Mouse (Mus musculus) neural tube, embryonic 14.5 days (tissue): ENCODE measurements around the gene Soga1. TPM values are rescaled to one million over a fixed set of nuclear protein-coding genes. Genes with fewer than 3 reads are reported as not detected.

ENCODE experiments used
- ATAC-seq: fragments of 200-750 bp; cut with Nextera tagmentation; 2 replicates; pipeline ENCODE4 v1.8.0; 2017; ENCODE audit warnings: low read depth, mild to moderate bottlenecking, moderate TSS enrichment, moderate library complexity
- H3K27ac ChIP-seq: fragments of 300-500 bp; sonication (generic); 2 replicates; pipeline ENCODE4 v1.5.1; 2014; ENCODE audit warnings: low read depth, mild to moderate bottlenecking, control low read depth, low read length, moderate library complexity, mixed read lengths
- H3K27me3 ChIP-seq: fragments of 300-500 bp; sonication (generic); 2 replicates; pipeline ENCODE4 v1.6.1; 2014; ENCODE audit warnings: low read length; ENCODE audit not compliant: control insufficient read depth, insufficient read depth
- H3K36me3 ChIP-seq: fragments of 300-500 bp; sonication (generic); 2 replicates; pipeline ENCODE4 v1.6.1; 2014; ENCODE audit warnings: low read length, mixed read lengths; ENCODE audit not compliant: control insufficient read depth, insufficient read depth
- H3K4me1 ChIP-seq: fragments of 300-500 bp; sonication (generic); 2 replicates; pipeline ENCODE4 v1.6.1; 2014; ENCODE audit warnings: low read length; ENCODE audit not compliant: control insufficient read depth, insufficient read depth
- H3K4me2 ChIP-seq: fragments of 300-500 bp; sonication (generic); 2 replicates; pipeline ENCODE4 v1.6.1; 2014; ENCODE audit warnings: mild to moderate bottlenecking, low read depth, low read length, control low read depth
- H3K4me3 ChIP-seq: fragments of 300-500 bp; sonication (generic); 2 replicates; pipeline ENCODE4 v1.5.1; 2014; ENCODE audit warnings: low read depth, low read length, control low read depth, mixed read lengths
- H3K9ac ChIP-seq: fragments of 300-500 bp; sonication (generic); replicated peaks from 2 replicates; pipeline ENCODE4 v1.6.1; 2014; ENCODE audit warnings: low read depth, mild to moderate bottlenecking, control low read depth, low read length, mixed read lengths
- H3K9me3 ChIP-seq: fragments of 300-500 bp; sonication (generic); 2 replicates; pipeline ENCODE4 v1.6.1; 2016; ENCODE audit warnings: low read length; ENCODE audit not compliant: control insufficient read depth
- WGBS: fragments of 180-500 bp; shearing (Covaris S2); extraction: QIAGEN DNeasy Blood & Tissue Kit; methylation state at CpG from one replicate; pipeline ENCODE4 v1.1.7; 2014; 5-methylcytosine and 5-hydroxymethylcytosine counted together
- polyA plus RNA-seq: library from polyadenylated mRNA; unstranded; fragments of >200 nt; fragmentation: Nextera tagmentation; extraction: Ambion mirVana; gene quantifications from 2 replicates; pipeline ENCODE4 v1.2.1, GENCODE M21; 2014

The Soga1 gene
- polyA plus RNA-seq, 1 experiment from 2014 or later = 10.2 TPM

GRCm38 (mm10) chr2:157021156-157021555, 57.9 kb downstream of the Soga1 start:
- no peak for ATAC-seq
- Histone ChIP-seq H3K36me3 (peaks cover 94% of the 10 kb centered on the region), H3K9ac (no peak overlapping the region), H3K4me2 (no peak overlapping the region), H3K4me1 (no peaks in the 10 kb centered on the region), H3K27ac (no peak overlapping the region), H3K27me3 (no peaks in the 10 kb centered on the region), H3K4me3 (no peak overlapping the region), H3K9me3 (no peaks in the 10 kb centered on the region)
- 96% methylated on average over 16 of the region's 16 CpGs for WGBS

GRCm38 (mm10) chr2:157019228-157019627, 59.8 kb downstream of the Soga1 start:
- H3K4me1 ChIP-seq = no peaks in the 10 kb centered on the region
- no peaks in the 10 kb centered on the region for H3K27me3 ChIP-seq
- WGBS = 86% methylated on average over 4 of the region's 4 CpGs
- H3K4me2 ChIP-seq = no peak overlapping the region
- no peak overlapping the region for H3K9ac ChIP-seq
- no peaks in the 10 kb centered on the region for H3K9me3 ChIP-seq
- ATAC-seq = no peak
- peaks cover 83% of the 10 kb centered on the region for H3K36me3 ChIP-seq
- no peak overlapping the region for H3K27ac ChIP-seq
- no peak overlapping the region for H3K4me3 ChIP-seq

GRCm38 (mm10) chr2:157016529-157017270, 62.4 kb downstream of the Soga1 start:
- Histone ChIP-seq H3K4me3 (no peak overlapping the region), H3K9ac (no peak overlapping the region), H3K9me3 (no peaks in the 10 kb centered on the region), H3K27me3 (no peaks in the 10 kb centered on the region), H3K4me2 (no peak overlapping the region), H3K36me3 (peaks cover 65% of the 10 kb centered on the region), H3K4me1 (no peaks in the 10 kb centered on the region), H3K27ac (no peak overlapping the region)
- no peak for ATAC-seq
- WGBS = 87% methylated on average over 18 of the region's 18 CpGs

GRCm38 (mm10) chr2:157012341-157012740, 66.7 kb downstream of the Soga1 start:
- peaks cover 24% of the 10 kb centered on the region for H3K36me3 ChIP-seq
- no peak overlapping the region for H3K27ac ChIP-seq
- no peak for ATAC-seq

GRCm38 (mm10) chr2:157010634-157011310, 68.3 kb downstream of the Soga1 start:
- no peaks in the 10 kb centered on the region for H3K9me3 ChIP-seq
- WGBS = 64% methylated on average over 11 of the region's 11 CpGs
- peaks cover 7% of the 10 kb centered on the region; the same call in 1 of the 2 replicates for H3K4me1 ChIP-seq
- ATAC-seq = no peak
- H3K4me2 ChIP-seq = no peak overlapping the region
- no peak overlapping the region for H3K9ac ChIP-seq
- no peak overlapping the region for H3K27ac ChIP-seq
- H3K36me3 ChIP-seq = peaks cover 9% of the 10 kb centered on the region
- H3K4me3 ChIP-seq = no peak overlapping the region
- H3K27me3 ChIP-seq = no peaks in the 10 kb centered on the region

More at GRCm38 (mm10) chr2:157012341-157012740, 66.7 kb downstream of the Soga1 start:
- Histone ChIP-seq H3K4me3 (no peak overlapping the region), H3K9ac (no peak overlapping the region), H3K4me1 (0 out of 2 replicates have a peak, but pooled peaks cover 1% of the 10 kb centered on the region), H3K4me2 (no peak overlapping the region), H3K9me3 (no peaks in the 10 kb centered on the region), H3K27me3 (no peaks in the 10 kb centered on the region)
- WGBS = 89% methylated on average over 6 of the region's 6 CpGs

- Histone ChIP-seq H3K9me3 (no peaks in the 10 kb centered on the region), H3K9ac (no peak overlapping the region), H3K4me2 (no peak overlapping the region), H3K27me3 (no peaks in the 10 kb centered on the region), H3K36me3 (peaks cover 6% of the 10 kb centered on the region; the same call in 1 of the 2 replicates), H3K4me3 (no peak overlapping the region), H3K4me1 (peaks cover 7% of the 10 kb centered on the region; the same call in 1 of the 2 replicates), H3K27ac (no peak overlapping the region)
- no peak for ATAC-seq
These were observed 68.9 kb downstream of the Soga1 start for GRCm38 (mm10) chr2:157010121-157010520.

GRCm38 (mm10) chr2:157008509-157008908, 70.5 kb downstream of the Soga1 start:
- Histone ChIP-seq H3K9me3 (no peaks in the 10 kb centered on the region), H3K4me3 (no peak overlapping the region), H3K9ac (no peak overlapping the region), H3K4me2 (no peak overlapping the region), H3K27ac (no peak overlapping the region), H3K4me1 (peaks cover 7% of the 10 kb centered on the region; the same call in 1 of the 2 replicates), H3K36me3 (0 out of 2 replicates have a peak, but pooled peaks cover 6% of the 10 kb centered on the region), H3K27me3 (no peaks in the 10 kb centered on the region)
- ATAC-seq = no peak

GRCm38 (mm10) chr2:157007234-157007596, 71.8 kb downstream of the Soga1 start:
- peak overlapping the region; percentile 98 for H3K4me2 ChIP-seq
- H3K9ac ChIP-seq = peak overlapping the region; percentile 41
- H3K4me1 ChIP-seq = peaks cover 7% of the 10 kb centered on the region; the same call in 1 of the 2 replicates
- peak; percentile 69 for ATAC-seq
- no peaks in the 10 kb centered on the region for H3K27me3 ChIP-seq
- WGBS = 32% methylated on average over 5 of the region's 5 CpGs
- peak overlapping the region; percentile 54 for H3K4me3 ChIP-seq
- no peaks in the 10 kb centered on the region for H3K36me3 ChIP-seq
- H3K9me3 ChIP-seq = no peaks in the 10 kb centered on the region
- H3K27ac ChIP-seq = peak overlapping the region; percentile 52
